Mouse (Mus musculus) hindbrain, embryonic 14.5 days (tissue): ENCODE results near the gene Sys1. TPM values are rescaled to one million over a fixed set of nuclear protein-coding genes. Genes with fewer than 3 reads are reported as not detected.

Source experiments
- ATAC-seq: fragments of 200-750 bp; cut with Nextera tagmentation; 2 replicates; pipeline ENCODE4 v1.8.0; 2017; ENCODE audit warnings: moderate number of reproducible peaks, mild to moderate bottlenecking, moderate TSS enrichment, moderate library complexity; ENCODE audit not compliant: low FRiP score
- DNase-seq: peaks from one replicate; pipeline ENCODE4 v3.0.0-alpha.2; 2015; ENCODE audit warnings: low spot score
- H3K27ac ChIP-seq: fragments of 300-500 bp; sonication (generic); 2 replicates; pipeline ENCODE4 v1.5.1; 2014; ENCODE audit warnings: mild to moderate bottlenecking, moderate library complexity
- H3K27me3 ChIP-seq: fragments of 300-500 bp; sonication (generic); 2 replicates; pipeline ENCODE4 v1.6.1; 2014; ENCODE audit warnings: mild to moderate bottlenecking, low read length, mixed read lengths; ENCODE audit not compliant: control insufficient read depth, insufficient read depth
- H3K36me3 ChIP-seq: fragments of 300-500 bp; sonication (generic); replicated peaks from 2 replicates; pipeline ENCODE4 v1.6.1; 2014; ENCODE audit not compliant: control insufficient read depth, insufficient read depth
- H3K4me1 ChIP-seq: fragments of 300-500 bp; sonication (generic); replicated peaks from 2 replicates; pipeline ENCODE4 v1.6.1; 2014; ENCODE audit warnings: antibody characterized with exemption, low read length, mixed read lengths; ENCODE audit not compliant: control insufficient read depth, insufficient read depth
- H3K4me2 ChIP-seq: fragments of 300-500 bp; sonication (generic); replicated peaks from 2 replicates; pipeline ENCODE4 v1.6.1; 2014; ENCODE audit warnings: mild to moderate bottlenecking, moderate library complexity
- H3K4me3 ChIP-seq: fragments of 300-500 bp; sonication (generic); replicated peaks from 2 replicates; pipeline ENCODE4 v1.5.1; 2014; ENCODE audit warnings: mild to moderate bottlenecking, low read length
- H3K9ac ChIP-seq: fragments of 300-500 bp; sonication (generic); 2 replicates; pipeline ENCODE4 v1.6.1; 2014
- H3K9me3 ChIP-seq: fragments of 300-500 bp; sonication (generic); 2 replicates; pipeline ENCODE4 v1.6.1; 2016; ENCODE audit warnings: low read length; ENCODE audit not compliant: control insufficient read depth
- WGBS: fragments of 180-500 bp; shearing (Covaris S2); extraction: QIAGEN DNeasy Blood & Tissue Kit; methylation state at CpG from one replicate; pipeline ENCODE4 v1.1.7; 2014; 5-methylcytosine and 5-hydroxymethylcytosine counted together
- polyA plus RNA-seq: library from polyadenylated mRNA; unstranded; fragments of >200 nt; fragmentation: Nextera tagmentation; extraction: Ambion mirVana; gene quantifications from 2 replicates; pipeline ENCODE4 v1.2.1, GENCODE M21; 2014

Sys1 gene
- polyA plus RNA-seq, 1 experiment from 2014 or later = 92.6 TPM

GRCm38 (mm10) chr2:164499317-164499716, 42.6 kb downstream of the Sys1 start:
- Histone ChIP-seq H3K36me3 (peaks cover 47% of the 10 kb centered on the region), H3K4me2 (no peak overlapping the region), H3K27ac (no peak overlapping the region), H3K4me1 (peaks cover 17% of the 10 kb centered on the region), H3K4me3 (no peak overlapping the region), H3K9me3 (peaks cover 3% of the 10 kb centered on the region; the same call in 1 of the 2 replicates), H3K27me3 (no peaks in the 10 kb centered on the region), H3K9ac (no peak overlapping the region)
- DNase-seq (no peak), ATAC-seq (no peak)
- 81% methylated on average over 5 of the region's 5 CpGs for WGBS

DNA sequence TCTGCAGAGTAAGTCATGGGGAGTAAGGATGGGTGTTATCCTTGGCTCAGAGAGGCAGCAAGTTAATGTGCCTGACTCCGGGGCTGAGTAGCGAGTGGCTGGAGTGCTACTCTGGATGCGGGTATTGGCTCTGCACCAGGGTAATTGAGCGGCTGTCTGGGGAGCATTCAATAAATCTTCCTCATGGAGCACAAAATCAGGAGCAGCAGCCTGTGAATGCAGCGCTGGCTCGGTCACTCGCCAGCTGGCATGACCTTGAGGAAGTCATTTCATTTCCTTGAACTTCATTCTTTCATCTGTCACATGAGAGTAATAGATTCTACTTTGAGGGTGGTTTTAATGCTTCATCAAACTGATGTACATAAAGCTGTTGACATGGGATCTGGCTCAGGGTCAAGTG, 43.7 kb downstream of the Sys1 start:
- H3K27ac ChIP-seq = no peak overlapping the region
- H3K4me1 ChIP-seq = peaks cover 17% of the 10 kb centered on the region
- DNase-seq (no peak), ATAC-seq (no peak)
- no peaks in the 10 kb centered on the region for H3K27me3 ChIP-seq
- H3K9me3 ChIP-seq = peaks cover 9% of the 10 kb centered on the region; the same call in 1 of the 2 replicates
- H3K9ac ChIP-seq = no peak overlapping the region
- no peak overlapping the region for H3K4me3 ChIP-seq
- WGBS = 86% methylated on average over 7 of the region's 7 CpGs
- no peak overlapping the region for H3K4me2 ChIP-seq
- H3K36me3 ChIP-seq = peaks cover 57% of the 10 kb centered on the region

GRCm38 (mm10) chr2:164504919-164505318, 48.2 kb downstream of the Sys1 start:
- H3K36me3 ChIP-seq = peaks cover 66% of the 10 kb centered on the region
- no peak for ATAC-seq

GRCm38 (mm10) chr2:164505619-164506347, 49.0 kb downstream of the Sys1 start:
- peaks cover 58% of the 10 kb centered on the region for H3K36me3 ChIP-seq

More at GRCm38 (mm10) chr2:164504919-164505318, 48.2 kb downstream of the Sys1 start:
- 97% methylated on average over 3 of the region's 3 CpGs for WGBS
- no peaks in the 10 kb centered on the region for H3K27me3 ChIP-seq
- peaks cover 9% of the 10 kb centered on the region; the same call in 1 of the 2 replicates for H3K9me3 ChIP-seq
- H3K4me3 ChIP-seq = no peak overlapping the region
- H3K4me2 ChIP-seq = no peak overlapping the region
- no peak overlapping the region for H3K9ac ChIP-seq
- H3K27ac ChIP-seq = no peak overlapping the region
- DNase-seq = no peak
- H3K4me1 ChIP-seq = no peaks in the 10 kb centered on the region

GRCm38 (mm10) chr2:164507811-164508210, 51.0 kb downstream of the Sys1 start:
- ATAC-seq (no peak), DNase-seq (no peak)
- Histone ChIP-seq H3K4me2 (no peak overlapping the region), H3K9ac (no peak overlapping the region), H3K4me3 (no peak overlapping the region), H3K4me1 (no peaks in the 10 kb centered on the region), H3K9me3 (peaks cover 9% of the 10 kb centered on the region; the same call in 1 of the 2 replicates), H3K27ac (no peak overlapping the region), H3K27me3 (no peaks in the 10 kb centered on the region), H3K36me3 (peaks cover 38% of the 10 kb centered on the region)
- 86% methylated on average over 19 of the region's 19 CpGs for WGBS

More at GRCm38 (mm10) chr2:164505619-164506347, 49.0 kb downstream of the Sys1 start:
- peaks cover 9% of the 10 kb centered on the region; the same call in 1 of the 2 replicates for H3K9me3 ChIP-seq
- no peak for ATAC-seq
- 90% methylated on average over 4 of the region's 4 CpGs for whole genome bisulfite sequencing
- H3K27me3 ChIP-seq = no peaks in the 10 kb centered on the region
- no peak overlapping the region for H3K27ac ChIP-seq
- no peak for DNase-seq
- H3K4me2 ChIP-seq = no peak overlapping the region
- H3K4me1 ChIP-seq = no peaks in the 10 kb centered on the region
- H3K9ac ChIP-seq = no peak overlapping the region
- H3K4me3 ChIP-seq = no peak overlapping the region

- Histone ChIP-seq H3K4me1 (no peaks in the 10 kb centered on the region), H3K9me3 (no peaks in the 10 kb centered on the region), H3K4me2 (no peak overlapping the region), H3K27me3 (no peaks in the 10 kb centered on the region), H3K4me3 (no peak overlapping the region), H3K9ac (no peak overlapping the region), H3K27ac (no peak overlapping the region), H3K36me3 (peaks cover 13% of the 10 kb centered on the region; the same call in 1 of the 2 replicates)
- 53% methylated on average over 4 of the region's 5 CpGs for WGBS
- ATAC-seq (no peak), DNase-seq (no peak)
These were observed 53.9 kb downstream of the Sys1 start for GRCm38 (mm10) chr2:164510621-164511190.

GRCm38 (mm10) chr2:164512121-164512909, 55.6 kb downstream of the Sys1 start:
- WGBS = 78% methylated on average over 11 of the region's 14 CpGs
- no peak overlapping the region for H3K4me2 ChIP-seq
- H3K4me1 ChIP-seq = no peaks in the 10 kb centered on the region
- no peaks in the 10 kb centered on the region for H3K9me3 ChIP-seq
- H3K27ac ChIP-seq = no peak overlapping the region
- H3K27me3 ChIP-seq = no peaks in the 10 kb centered on the region
- 0 out of 2 replicates have a peak, but pooled peaks cover 3% of the 10 kb centered on the region for H3K36me3 ChIP-seq
- ATAC-seq = no peak
- H3K9ac ChIP-seq = no peak overlapping the region
- no peak for DNase-seq
- H3K4me3 ChIP-seq = no peak overlapping the region

GRCm38 (mm10) chr2:164513389-164513788, 56.6 kb downstream of the Sys1 start:
- H3K4me2 ChIP-seq = no peak overlapping the region
- DNase-seq = no peak
- no peak for ATAC-seq
- H3K36me3 ChIP-seq = no peaks in the 10 kb centered on the region
- 78% methylated on average over 8 of the region's 8 CpGs for whole genome bisulfite sequencing
- H3K4me3 ChIP-seq = no peak overlapping the region
- no peak overlapping the region for H3K27ac ChIP-seq
- H3K9ac ChIP-seq = no peak overlapping the region
- H3K27me3 ChIP-seq = no peaks in the 10 kb centered on the region
- no peaks in the 10 kb centered on the region for H3K9me3 ChIP-seq
- no peaks in the 10 kb centered on the region for H3K4me1 ChIP-seq

- H3K27ac ChIP-seq = no peak overlapping the region
- ATAC-seq = no peak
- H3K27me3 ChIP-seq = no peaks in the 10 kb centered on the region
- no peaks in the 10 kb centered on the region for H3K4me1 ChIP-seq
- no peak for DNase-seq
- no peaks in the 10 kb centered on the region for H3K36me3 ChIP-seq
- H3K4me2 ChIP-seq = no peak overlapping the region
- no peak overlapping the region for H3K4me3 ChIP-seq
- WGBS = 80% methylated on average over 3 of the region's 3 CpGs
- H3K9ac ChIP-seq = no peak overlapping the region
- no peaks in the 10 kb centered on the region for H3K9me3 ChIP-seq
These were observed 58.2 kb downstream of the Sys1 start for GRCm38 (mm10) chr2:164514916-164515315.
